Mouse (Mus musculus): Measurements from ENCODE around the gene Cdhr3.

Gene Cdhr3

DNA sequence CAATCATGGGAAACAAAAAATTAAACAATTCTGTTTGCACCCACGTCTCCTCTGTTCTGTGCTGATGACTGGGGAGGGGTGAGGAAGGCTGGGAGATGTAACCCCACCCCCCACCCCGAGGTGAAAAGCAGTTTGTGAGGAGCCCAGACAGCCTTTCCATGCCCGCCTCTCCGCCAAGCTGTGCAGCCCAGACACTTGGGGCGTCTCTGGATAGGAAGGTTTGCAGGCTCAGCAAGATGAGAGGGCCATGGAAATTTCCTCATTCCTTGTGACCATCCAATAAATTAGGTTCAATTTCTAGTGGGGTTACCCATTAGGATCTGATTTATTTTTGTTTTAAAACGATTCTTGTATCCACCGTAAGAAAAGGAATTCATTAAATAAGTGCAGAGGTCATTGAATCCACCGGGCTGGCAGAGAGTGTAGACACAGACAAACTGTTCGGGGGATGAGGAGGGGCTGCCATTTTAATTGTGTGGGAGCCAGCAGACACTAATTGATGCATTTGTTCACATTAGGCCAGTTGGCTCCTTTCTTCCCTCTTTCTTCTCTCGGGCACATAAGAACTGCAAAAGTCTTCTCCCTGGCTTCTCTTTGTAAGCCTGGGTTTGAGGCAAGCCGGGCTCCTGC is 57.5 kb downstream of the Cdhr3 start:
- DNase-seq (ENCODE audit: low read depth, low spot score) = no peak

GRCm38 (mm10) chr12:33034343-33035088 is 58.2 kb downstream of the Cdhr3 start:
- DNase-seq (ENCODE audit: low read depth, low spot score) = no peak

DNA sequence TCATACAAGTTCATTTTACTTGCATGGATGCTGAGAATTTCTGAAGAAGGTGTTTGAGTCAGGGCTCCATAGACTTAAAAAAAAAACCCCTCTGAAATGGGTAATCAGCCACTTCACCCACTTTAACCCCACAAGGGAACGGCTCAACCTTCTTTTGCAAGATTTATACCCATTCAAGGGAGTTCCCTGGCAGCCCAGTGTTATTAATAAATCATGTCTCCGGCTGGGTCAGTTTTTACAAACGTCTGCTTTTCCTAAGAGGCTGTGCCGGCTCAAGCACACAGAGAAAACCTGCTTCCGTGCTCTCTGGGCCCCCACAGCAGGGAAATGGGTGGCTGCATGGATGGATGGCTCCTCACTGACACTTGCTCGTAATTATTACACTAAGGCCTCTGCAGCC is 59.5 kb downstream of the Cdhr3 start:
- DNase-seq (ENCODE audit: low read depth, low spot score) = no peak

- no peak for DNase-seq (ENCODE audit: low read depth, low spot score)
Measured at GRCm38 (mm10) chr12:33030589-33030988, 62.1 kb downstream of the Cdhr3 start.

GRCm38 (mm10) chr12:33030066-33030465 is 62.6 kb downstream of the Cdhr3 start:
- DNase-seq (ENCODE audit: low read depth, low spot score) = no peak

DNA sequence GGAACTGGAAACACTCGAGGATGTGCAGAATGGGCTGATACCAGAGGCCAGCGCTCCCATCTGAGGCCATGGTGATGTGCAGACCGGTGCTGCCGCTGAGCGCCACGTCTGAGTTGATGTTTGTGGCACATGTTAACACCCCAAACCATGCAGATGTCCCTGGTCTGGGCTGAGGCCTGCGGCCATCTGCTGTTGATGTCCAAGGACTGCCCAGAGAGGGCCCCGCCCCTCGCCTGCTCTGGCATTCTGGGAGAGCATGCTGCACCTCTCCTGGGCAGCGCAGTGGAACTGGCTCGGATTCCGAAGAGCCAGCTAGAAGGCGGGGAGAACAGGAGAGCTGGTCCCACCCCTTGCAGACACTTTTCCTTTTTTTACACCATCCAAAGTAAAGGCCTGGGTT is 64.0 kb downstream of the Cdhr3 start:
- DNase-seq (ENCODE audit: low read depth, low spot score) = no peak

DNA sequence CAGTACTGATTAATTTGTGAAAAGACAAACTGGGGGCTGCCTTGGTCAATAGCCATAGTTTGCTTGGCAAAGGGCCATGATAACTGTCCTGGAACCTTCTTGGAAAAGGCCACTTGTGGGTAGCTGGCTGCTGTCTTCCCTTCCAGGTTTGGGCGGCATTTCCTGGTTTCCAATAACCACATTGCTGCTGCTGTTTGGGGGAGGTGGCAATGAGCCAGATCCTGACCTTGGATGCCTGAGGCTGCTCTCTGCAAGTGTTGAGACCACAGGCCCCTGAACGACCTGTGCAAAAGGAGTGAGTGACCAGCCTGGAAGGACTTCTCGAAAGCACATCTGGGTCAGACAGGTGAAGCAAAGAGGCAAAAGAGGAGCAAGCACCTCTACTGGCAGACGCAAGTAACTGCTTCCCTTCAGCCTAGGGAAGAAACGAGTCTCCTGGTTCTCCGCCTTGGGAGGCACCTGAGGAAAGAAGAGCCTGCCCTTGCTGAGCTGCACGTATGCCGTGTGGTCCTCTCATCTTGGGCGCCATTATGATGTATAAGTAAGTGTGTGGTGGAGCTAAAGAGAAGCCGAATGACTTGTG is 64.5 kb downstream of the Cdhr3 start:
- no peak for DNase-seq (ENCODE audit: low read depth, low spot score)

DNA sequence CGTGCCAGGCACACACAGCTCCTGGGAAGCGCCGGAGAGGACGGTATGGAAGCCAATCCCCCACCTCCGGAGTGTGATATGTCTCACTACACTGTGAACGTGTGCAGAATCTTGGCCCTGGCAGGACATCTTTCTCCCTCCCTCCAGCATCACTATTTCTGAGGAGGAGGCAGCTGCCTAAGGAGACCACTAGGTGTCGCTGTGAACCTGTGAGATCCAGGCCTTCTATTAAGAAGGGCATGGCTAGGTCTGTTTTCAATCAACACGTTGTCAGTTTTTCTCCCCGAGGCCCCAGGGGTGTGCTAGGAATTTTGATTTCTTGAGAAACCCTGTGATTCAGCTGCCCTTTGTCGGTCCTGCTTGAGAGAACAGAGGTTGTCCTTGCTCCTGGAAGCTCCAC is 65.6 kb downstream of the Cdhr3 start:
- peak; percentile 68 for DNase-seq (ENCODE audit: low read depth, low spot score)

DNA sequence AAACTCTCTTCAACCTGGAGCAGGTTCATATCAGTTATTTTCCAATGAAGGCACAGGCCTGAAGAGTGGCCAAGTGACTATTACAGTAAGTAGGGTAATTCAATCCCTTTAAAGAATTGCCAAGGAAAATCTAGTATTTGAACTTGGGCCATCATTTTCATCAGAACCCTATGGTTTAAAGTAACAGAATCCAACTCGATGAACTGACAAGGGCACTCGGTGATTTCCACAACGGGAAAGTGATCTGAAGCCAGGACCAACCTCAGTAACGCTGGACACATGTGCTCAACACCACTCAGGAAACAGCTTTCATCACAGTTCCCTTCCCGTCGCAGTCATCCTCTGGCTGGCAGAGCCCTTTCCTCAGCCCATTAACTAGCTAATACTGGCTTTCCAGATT is 68.2 kb downstream of the Cdhr3 start:
- no peak for DNase-seq (ENCODE audit: low read depth, low spot score)

- DNase-seq (ENCODE audit: low read depth, low spot score) = no peak
Measured at GRCm38 (mm10) chr12:33021751-33022150, 70.9 kb downstream of the Cdhr3 start.

DNA sequence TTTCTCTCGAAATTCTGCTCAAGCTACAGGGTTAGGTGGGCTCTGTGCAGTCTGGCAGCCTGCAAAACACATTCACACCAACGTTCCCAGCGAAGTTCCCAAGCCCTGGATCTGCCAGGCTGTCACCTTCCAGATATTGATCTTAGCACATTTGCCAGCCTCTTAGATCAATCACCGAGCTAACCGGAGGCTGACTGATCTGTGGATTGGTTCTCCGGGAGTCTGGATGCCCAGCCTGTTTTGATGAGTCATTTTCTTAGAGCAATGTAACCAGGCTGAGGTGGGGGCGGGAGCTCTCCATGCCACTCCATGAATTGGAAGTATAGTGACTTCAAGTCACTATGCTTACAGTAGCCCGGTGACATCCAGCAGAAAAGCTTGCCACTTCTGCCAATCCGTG is 71.5 kb downstream of the Cdhr3 start:
- DNase-seq (ENCODE audit: low read depth, low spot score) = no peak

DNA sequence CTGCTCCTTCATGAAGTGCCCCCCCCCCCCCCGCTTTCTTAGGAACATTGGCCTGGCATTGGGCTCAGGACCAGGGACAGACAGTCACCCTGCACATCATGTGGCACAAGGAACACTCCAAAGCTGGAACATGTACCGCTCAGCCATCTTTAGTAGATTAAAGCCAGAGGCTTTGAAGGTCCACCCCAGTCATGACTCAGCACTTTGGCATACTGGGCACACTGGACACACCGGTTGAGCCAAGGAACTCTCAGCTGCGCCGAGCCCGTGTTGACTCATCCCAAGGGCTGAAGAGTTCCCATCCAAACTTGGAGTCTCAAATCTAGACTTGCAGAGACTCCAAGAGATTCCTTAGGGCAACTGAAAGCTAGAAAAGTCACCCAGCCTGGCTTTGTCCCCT is 72.7 kb downstream of the Cdhr3 start:
- no peak for DNase-seq (ENCODE audit: low read depth, low spot score)

DNA sequence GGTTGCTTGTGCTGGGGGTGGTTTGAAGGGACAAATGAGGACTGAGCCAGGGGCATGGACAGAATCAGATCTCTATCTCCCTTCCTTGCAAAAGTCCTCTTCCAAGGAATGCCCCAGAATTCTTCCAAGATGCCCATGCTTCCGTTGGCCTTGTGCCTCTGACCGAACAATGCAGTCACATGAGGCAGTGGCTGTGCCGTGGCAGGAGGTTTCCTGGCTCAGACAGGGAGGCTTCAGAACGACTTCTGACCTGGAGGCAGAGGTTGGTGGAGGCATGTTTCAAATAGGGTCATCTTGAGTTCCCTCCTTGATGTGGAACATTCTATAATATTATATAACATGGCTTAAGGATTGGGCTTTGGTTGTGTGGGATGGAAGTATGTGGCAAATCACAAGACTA is 74.1 kb downstream of the Cdhr3 start:
- no peak for DNase-seq (ENCODE audit: low read depth, low spot score)

DNA sequence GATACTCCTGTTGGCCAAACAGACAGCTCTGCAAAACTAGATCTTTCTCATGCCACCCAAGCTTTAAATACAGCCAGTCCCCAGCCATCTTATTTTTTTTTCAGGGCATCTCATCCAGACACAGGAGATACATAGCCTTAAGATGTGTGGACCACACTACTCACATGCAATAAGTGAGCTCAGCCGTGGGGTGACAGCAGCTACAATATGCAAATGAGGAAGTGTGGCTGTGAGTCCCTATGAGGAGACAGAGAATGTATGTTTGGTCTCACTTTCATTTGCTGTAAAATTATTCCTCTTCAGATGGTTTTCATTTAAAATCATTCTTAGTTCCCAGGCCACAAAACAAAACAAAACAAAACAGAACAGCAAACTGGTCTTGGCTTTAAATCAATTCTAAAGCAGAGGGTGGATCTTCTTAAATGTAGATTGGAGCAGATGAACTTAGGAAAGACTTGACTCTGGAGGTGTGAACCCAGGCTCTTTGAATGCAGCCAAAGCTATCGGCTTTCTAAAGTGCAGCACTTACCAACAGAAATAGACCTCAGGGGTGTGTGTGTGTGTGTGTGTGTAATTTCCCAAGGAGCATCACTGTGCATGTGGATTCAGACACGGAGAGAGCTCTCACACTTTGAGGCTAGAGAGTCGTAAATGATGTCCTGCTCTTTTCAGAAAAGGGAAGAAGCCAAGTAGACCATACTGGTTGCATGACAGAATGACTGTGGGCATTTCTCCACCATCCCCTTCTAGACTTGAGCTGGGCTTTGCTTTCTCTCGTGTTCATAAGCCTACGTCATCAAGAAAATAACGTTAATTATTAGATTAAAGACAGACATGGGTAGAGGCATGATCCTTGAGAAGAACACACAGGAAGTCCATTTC is 75.6 kb downstream of the Cdhr3 start:
- DNase-seq (ENCODE audit: low read depth, low spot score) = no peak

DNA sequence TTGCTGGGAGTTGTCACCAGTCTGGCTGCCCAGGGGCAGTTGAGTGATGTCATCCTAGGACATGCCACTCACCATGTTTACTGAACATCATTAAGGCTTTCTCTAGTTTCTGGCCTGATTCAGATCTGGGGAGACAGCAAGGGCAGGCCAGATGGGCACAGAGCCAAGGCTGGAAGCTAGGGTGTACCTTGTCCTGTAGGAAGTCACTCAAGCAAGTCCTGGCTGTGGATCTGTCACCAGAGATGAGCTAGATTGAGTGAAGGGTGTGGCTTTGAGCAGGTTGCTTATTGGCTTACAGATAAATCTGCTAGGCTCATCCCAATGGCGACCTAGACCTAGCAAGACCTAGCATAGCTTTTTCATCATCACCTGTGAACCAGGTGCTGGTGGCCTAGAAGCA is 77.6 kb downstream of the Cdhr3 start:
- no peak for DNase-seq (ENCODE audit: low read depth, low spot score)

DNA sequence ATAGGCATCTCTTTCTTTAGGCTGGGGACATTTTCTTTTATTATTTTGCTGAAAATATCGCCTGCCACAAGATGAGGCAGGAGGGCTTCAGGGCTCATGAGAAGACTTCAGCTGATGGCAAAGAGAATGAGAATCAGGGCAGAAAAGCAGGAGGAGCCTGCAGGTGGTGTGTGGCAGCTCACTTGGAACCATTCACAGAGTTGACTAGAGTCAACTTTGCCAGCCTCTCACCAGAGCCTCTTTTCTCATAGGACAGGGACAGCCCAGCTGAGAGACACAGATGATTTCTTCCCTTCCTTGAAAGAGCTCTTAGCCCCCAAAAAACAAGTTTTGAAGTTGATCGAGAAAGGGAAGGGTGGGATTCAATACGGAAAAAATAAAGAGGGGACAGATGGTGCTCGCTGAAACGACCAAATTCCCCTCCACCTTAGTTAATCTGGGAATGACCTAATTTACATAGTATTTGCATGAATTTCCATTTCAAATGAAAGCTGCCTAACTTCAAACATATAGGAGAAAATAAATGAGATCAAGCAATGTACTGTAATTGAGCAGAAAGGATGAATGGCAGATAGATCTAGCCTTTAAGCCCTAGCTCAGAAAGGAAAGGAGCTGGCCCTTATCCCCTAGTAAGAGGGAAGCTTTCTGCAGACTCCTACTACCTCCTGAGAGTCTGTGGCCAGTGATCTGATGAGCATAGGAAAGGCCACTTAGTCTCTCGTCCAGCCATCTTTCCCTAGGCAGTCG is 78.5 kb downstream of the Cdhr3 start:
- no peak for DNase-seq (ENCODE audit: low read depth, low spot score)

DNA sequence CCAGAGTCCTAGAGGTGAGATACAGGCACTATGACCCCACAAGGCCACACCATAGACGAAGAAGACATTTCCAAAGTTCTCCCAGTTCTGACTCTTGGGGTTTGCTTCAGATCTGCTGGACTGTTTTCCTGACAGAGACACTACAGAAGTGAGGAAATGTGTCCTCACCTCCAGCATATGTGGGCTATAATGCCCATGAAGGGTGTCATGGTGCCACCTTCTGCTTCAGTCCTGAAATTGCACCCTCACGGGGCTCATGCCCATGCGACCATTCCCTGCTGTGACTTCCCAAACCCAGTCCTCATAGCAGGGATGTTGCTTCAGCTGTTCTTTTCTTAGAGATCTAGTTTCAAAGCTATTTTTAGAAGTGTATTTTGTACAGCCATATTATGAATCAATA is 82.6 kb downstream of the Cdhr3 start:
- no peak for DNase-seq (ENCODE audit: low read depth, low spot score)

- DNase-seq (ENCODE audit: low read depth, low spot score) = no peak
Measured at GRCm38 (mm10) chr12:33009206-33009966, 83.3 kb downstream of the Cdhr3 start.

GRCm38 (mm10) chr12:33008305-33009110 is 84.2 kb downstream of the Cdhr3 start:
- DNase-seq (ENCODE audit: low read depth, low spot score) = peak; percentile 64

GRCm38 (mm10) chr12:33007176-33007575 is 85.5 kb downstream of the Cdhr3 start:
- DNase-seq (ENCODE audit: low read depth, low spot score) = no peak

Data from telencephalon, adult 2 months (tissue).